Mouse (Mus musculus) CH12.LX (cell line): ENCODE data around the gene Znrf3. TPM values are rescaled to one million over a fixed set of nuclear protein-coding genes. Genes with fewer than 3 reads are reported as not detected.
A peak's percentile ranks its signal among the peaks of the same experiment; 100 is the strongest.

Source experiments
- DNase-seq: peaks from one replicate; pipeline ENCODE4 v3.0.0-alpha.2; 2013; ENCODE audit errors: extremely low read depth
- H3K27ac ChIP-seq: 2 replicates; pipeline ENCODE4 v1.5.1; 2012; ENCODE audit warnings: low read depth, mild to moderate bottlenecking, control low read depth, moderate library complexity; ENCODE audit not compliant: insufficient read depth
- H3K27me3 ChIP-seq: replicated peaks from 2 replicates; pipeline ENCODE3; 2012; ENCODE audit warnings: inconsistent platforms
- H3K36me3 ChIP-seq, 2 experiments: replicated peaks in 1 of 2; 2 replicates each; pipeline versions ENCODE3 to v1.6.1; 2012; ENCODE audit warnings: inconsistent platforms in 1 of 2, low read length in 1 of 2, mild to moderate bottlenecking in 1 of 2, mixed read lengths in 1 of 2, moderate library complexity in 1 of 2; ENCODE audit not compliant: control insufficient read depth in 1 of 2, insufficient read depth in 1 of 2
- H3K4me1 ChIP-seq, 2 experiments: 2 replicates each; pipeline ENCODE4 v1.6.1; 2012; ENCODE audit warnings: inconsistent platforms in 1 of 2, moderate library complexity in 1 of 2; ENCODE audit not compliant: insufficient read depth in 2 of 2, control insufficient read depth in 1 of 2
- H3K4me2 ChIP-seq: 2 replicates; pipeline ENCODE4 v1.6.1; 2012; ENCODE audit warnings: low read depth, mild to moderate bottlenecking, control low read depth; ENCODE audit not compliant: poor library complexity, insufficient read depth, severe bottlenecking
- H3K4me3 ChIP-seq, 3 experiments: fragments of 150-350 bp in 1 of 3; sonication (generic) in 1 of 3; replicated peaks in 1 of 3; 2 replicates each; pipeline versions ENCODE3 to v1.5.1; 2011 to 2012; ENCODE audit warnings: low read depth in 2 of 3, low read length in 2 of 3, mild to moderate bottlenecking in 2 of 3, moderate library complexity in 2 of 3, control low read depth in 1 of 3, improper control_type of control experiment in 1 of 3, inconsistent platforms in 1 of 3, mixed read lengths in 1 of 3; ENCODE audit not compliant: poor library complexity in 1 of 3
- H3K79me2 ChIP-seq: replicated peaks from 2 replicates; pipeline ENCODE4 v1.6.1; 2012; ENCODE audit warnings: mild to moderate bottlenecking, moderate library complexity; ENCODE audit not compliant: control insufficient read depth, poor library complexity, insufficient read depth, severe bottlenecking; ENCODE audit errors: extremely low read depth
- H3K9ac ChIP-seq: 2 replicates; pipeline ENCODE4 v1.6.1; 2012; ENCODE audit warnings: low read depth, mild to moderate bottlenecking, control low read depth, moderate library complexity; ENCODE audit not compliant: insufficient read depth
- H3K9me3 ChIP-seq: replicated peaks from 2 replicates; pipeline ENCODE3; 2012; ENCODE audit warnings: low read length, inconsistent platforms, mixed read lengths
- BHLHE40 ChIP-seq: IDR thresholded peaks from 2 replicates; pipeline ENCODE4 v1.6.1; 2011; ENCODE audit warnings: mild to moderate bottlenecking, low read depth, low read length, improper control_type of control experiment
- CHD2 ChIP-seq: IDR thresholded peaks from 2 replicates; pipeline ENCODE4 v1.6.1; 2011; ENCODE audit warnings: low read length, improper control_type of control experiment
- ELF1 ChIP-seq: IDR thresholded peaks from 2 replicates; pipeline ENCODE4 v1.6.1; 2014; ENCODE audit warnings: low read depth, mild to moderate bottlenecking, inconsistent platforms, low read length, improper control_type of control experiment
- GABPA ChIP-seq: IDR thresholded peaks from 2 replicates; pipeline ENCODE4 v1.6.1; 2012; ENCODE audit warnings: low read depth, low read length, improper control_type of control experiment, inconsistent platforms; ENCODE audit not compliant: insufficient replicate concordance
- MAFK ChIP-seq: IDR thresholded peaks from 2 replicates; pipeline ENCODE4 v1.6.1; 2011; ENCODE audit warnings: low read length, improper control_type of control experiment; ENCODE audit not compliant: insufficient replicate concordance
- MAX ChIP-seq: IDR thresholded peaks from 2 replicates; pipeline ENCODE4 v1.6.1; 2011; ENCODE audit warnings: low read length, improper control_type of control experiment
- MAZ ChIP-seq: IDR thresholded peaks from 2 replicates; pipeline ENCODE4 v1.6.1; 2012; ENCODE audit warnings: low read depth, mild to moderate bottlenecking, inconsistent platforms, low read length, improper control_type of control experiment, moderate library complexity
- MEF2A ChIP-seq: IDR thresholded peaks from 2 replicates; pipeline ENCODE4 v1.6.1; 2014; ENCODE audit warnings: low read depth, mild to moderate bottlenecking, inconsistent platforms, low read length, improper control_type of control experiment, borderline replicate concordance
- NELFE ChIP-seq: IDR thresholded peaks from 2 replicates; pipeline ENCODE4 v1.6.1; 2011; ENCODE audit warnings: low read depth, low read length, improper control_type of control experiment
- NRF1 ChIP-seq: IDR thresholded peaks from 2 replicates; pipeline ENCODE4 v1.6.1; 2014; ENCODE audit warnings: low read depth, mild to moderate bottlenecking, inconsistent platforms, low read length, improper control_type of control experiment, moderate library complexity
- PAX5 ChIP-seq: IDR thresholded peaks from 2 replicates; pipeline ENCODE4 v1.6.1; 2012; ENCODE audit warnings: low read length, inconsistent platforms, mixed read lengths
- SMC3 ChIP-seq: IDR thresholded peaks from 2 replicates; pipeline ENCODE4 v1.6.1; 2011; ENCODE audit warnings: low read depth, low read length, improper control_type of control experiment
- TBP ChIP-seq: conservative IDR thresholded peaks from 2 replicates; pipeline ENCODE4 v1.6.1; 2011; ENCODE audit warnings: low read depth, low read length, improper control_type of control experiment
- UBTF ChIP-seq: IDR thresholded peaks from 2 replicates; pipeline ENCODE4 v1.6.1; 2012; ENCODE audit warnings: low read depth, mild to moderate bottlenecking, inconsistent platforms, low read length, improper control_type of control experiment, moderate library complexity
- USF2 ChIP-seq: conservative IDR thresholded peaks from 2 replicates; pipeline ENCODE4 v1.6.1; 2011; ENCODE audit warnings: low read depth, low read length, improper control_type of control experiment
- dilution Hi-C: fragments of 300-500 bp; cut with MboI; formaldehyde crosslinking; loops from 2 replicates; pipeline ENCODE4 v1.14.3; 2020; ENCODE audit warnings: low sequenced_read_pairs; ENCODE audit not compliant: extremely low pct_unique_long_range_greater_than_20kb, extremely low pct_ligation_motif_present
- in situ Hi-C: fragments of 300-500 bp; cut with MboI; formaldehyde crosslinking; loops from 3 replicates; pipeline ENCODE4 v1.14.3; 2019; ENCODE audit warnings: low sequenced_read_pairs, low pct_ligation_motif_present, low pct_unique_long_range_greater_than_20kb, mixed read lengths
- polyA plus RNA-seq: library from polyadenylated mRNA; unstranded; fragments of >175 nt; gene quantifications from 2 replicates; pipeline ENCODE4 v1.2.1, GENCODE M21; 2012; ENCODE audit warnings: low read depth; ENCODE audit not compliant: insufficient read length
- total RNA-seq, 2 experiments: library from RNA; depleted of rRNA; stranded (reverse); fragments of 300-350 nt in 1 of 2; fragments of >200 nt in 1 of 2; gene quantifications; 2 replicates each; pipeline ENCODE4 v1.2.3; 2012 to 2014

Gene Znrf3
- total and polyA plus RNA-seq, 3 experiments: 1.1 to 2.7 (median 1.3) TPM

GRCm38 (mm10) chr11:5369176-5369575 lies 75.5 kb downstream of the Znrf3 start:
- no peaks in the 10 kb centered on the region for H3K36me3 ChIP-seq
- no peaks in the 10 kb centered on the region for H3K9me3 ChIP-seq
- dilution Hi-C loops (no loop called here), in situ Hi-C loops (no loop called here)
- peaks cover 0 to 9% of the 10 kb centered on the region in 2 experiments; a peak in 2 of 4 replicates for H3K4me1 ChIP-seq
- peak; percentile 26 for DNase-seq
- H3K27me3 ChIP-seq: no peaks in the 10 kb centered on the region
- TF ChIP-seq ELF1 (0 out of 2 replicates have a peak, but pooled peaks have one; percentile 15), PAX5 (no peak)
- H3K9ac ChIP-seq: no peak overlapping the region
- no peak overlapping the region for H3K27ac ChIP-seq
- no peaks in the 10 kb centered on the region for H3K79me2 ChIP-seq
- no peak overlapping the region for H3K4me3 ChIP-seq
- no peak overlapping the region for H3K4me2 ChIP-seq

- Histone ChIP-seq H3K36me3 (no peaks in the 10 kb centered on the region), H3K27ac (no peak overlapping the region), H3K79me2 (no peaks in the 10 kb centered on the region), H3K9ac (no peak overlapping the region), H3K27me3 (no peaks in the 10 kb centered on the region), H3K4me3 (no peak overlapping the region), H3K9me3 (no peaks in the 10 kb centered on the region), H3K4me2 (no peak overlapping the region), H3K4me1 (peaks cover 0 to 9% of the 10 kb centered on the region in 2 experiments; a peak in 2 of 4 replicates)
- no peak for TF ChIP-seq USF2
- no peak for TF ChIP-seq GABPA
- no peak for TF ChIP-seq CHD2
- TF ChIP-seq MAZ: no peak
- TF ChIP-seq MAX: no peak
- DNase-seq: no peak
- in situ Hi-C loops (no loop called here), dilution Hi-C loops (no loop called here)
These were observed 76.2 kb downstream of the Znrf3 start for GRCm38 (mm10) chr11:5368492-5368891.

- Histone ChIP-seq H3K79me2 (no peaks in the 10 kb centered on the region; the same call in 1 of the 2 replicates), H3K9ac (no peak overlapping the region), H3K27me3 (no peaks in the 10 kb centered on the region), H3K4me2 (no peak overlapping the region), H3K4me3 (no peak overlapping the region), H3K4me1 (peaks cover 9 to 35% of the 10 kb centered on the region in 2 experiments), H3K27ac (no peak overlapping the region)
- no peak for DNase-seq
- in situ Hi-C loops: no loop called here
- dilution Hi-C loops: no loop called here
- TF ChIP-seq TBP (no peak), BHLHE40 (no peak), MAFK (no peak), SMC3 (no peak), NRF1 (no peak), UBTF (no peak), NELFE (no peak), MEF2A (no peak)
- TF ChIP-seq, all 38 proteins: peak for 0
- Histone ChIP-seq H3K9me3 (no peaks in the 10 kb centered on the region), H3K36me3 (no peaks in the 10 kb centered on the region)
These were observed 89.3 kb downstream of the Znrf3 start for GRCm38 (mm10) chr11:5355266-5355764.
